Mouse (Mus musculus) limb, embryonic 14.5 days (tissue): ENCODE data around the gene Ddx43. TPM values are rescaled to one million over a fixed set of nuclear protein-coding genes. Genes with fewer than 3 reads are reported as not detected.

ENCODE experiments used
- ATAC-seq: fragments of 200-750 bp; cut with Nextera tagmentation; 2 replicates; pipeline ENCODE4 v1.8.0; 2017; ENCODE audit warnings: low read depth, moderate number of reproducible peaks, moderate TSS enrichment; ENCODE audit not compliant: low FRiP score
- DNase-seq: peaks from one replicate; pipeline ENCODE4 v3.0.0-alpha.2; 2015; ENCODE audit warnings: low spot score
- H3K27ac ChIP-seq: fragments of 300-500 bp; sonication (generic); replicated peaks from 2 replicates; pipeline ENCODE4 v1.5.1; 2014; ENCODE audit warnings: low read depth, mild to moderate bottlenecking, low read length, moderate library complexity, mixed read lengths
- H3K27me3 ChIP-seq: fragments of 300-500 bp; sonication (generic); 2 replicates; pipeline ENCODE4 v1.6.1; 2014; ENCODE audit warnings: low read length, mixed read lengths; ENCODE audit not compliant: control insufficient read depth, insufficient read depth
- H3K36me3 ChIP-seq: fragments of 300-500 bp; sonication (generic); 2 replicates; pipeline ENCODE4 v1.6.1; 2014; ENCODE audit warnings: mild to moderate bottlenecking, low read length, moderate library complexity, mixed read lengths; ENCODE audit not compliant: control insufficient read depth, insufficient read depth
- H3K4me1 ChIP-seq: fragments of 300-500 bp; sonication (generic); 2 replicates; pipeline ENCODE4 v1.6.1; 2014; ENCODE audit warnings: antibody characterized with exemption, low read length, mixed read lengths; ENCODE audit not compliant: control insufficient read depth, insufficient read depth
- H3K4me2 ChIP-seq: fragments of 300-500 bp; sonication (generic); replicated peaks from 2 replicates; pipeline ENCODE4 v1.6.1; 2014; ENCODE audit warnings: low read depth, mild to moderate bottlenecking, low read length, moderate library complexity; ENCODE audit not compliant: severe bottlenecking
- H3K4me3 ChIP-seq: fragments of 300-500 bp; sonication (generic); replicated peaks from 2 replicates; pipeline ENCODE4 v1.5.1; 2014; ENCODE audit warnings: low read length
- H3K9ac ChIP-seq: fragments of 300-500 bp; sonication (generic); 2 replicates; pipeline ENCODE4 v1.6.1; 2014; ENCODE audit warnings: mild to moderate bottlenecking, low read depth, low read length, moderate library complexity; ENCODE audit not compliant: severe bottlenecking
- H3K9me3 ChIP-seq: fragments of 300-500 bp; sonication (generic); 2 replicates; pipeline ENCODE4 v1.6.1; 2016; ENCODE audit warnings: low read length; ENCODE audit not compliant: control insufficient read depth
- POLR2A ChIP-seq: fragments of 200-500 bp; IDR thresholded peaks from 2 replicates; pipeline ENCODE4 v1.8.0; 2012; ENCODE audit warnings: inconsistent platforms, mild to moderate bottlenecking, moderate library complexity, borderline replicate concordance; ENCODE audit not compliant: insufficient read depth, insufficient read length; ENCODE audit errors: extremely low read depth
- WGBS: fragments of 180-500 bp; shearing (Covaris S2); extraction: QIAGEN DNeasy Blood & Tissue Kit; methylation state at CpG from one replicate; pipeline ENCODE4 v1.1.7; 2014; 5-methylcytosine and 5-hydroxymethylcytosine counted together
- polyA plus RNA-seq, 2 experiments: library from polyadenylated mRNA; depleted of rRNA in 1 of 2; stranded (reverse) in 1 of 2; unstranded in 1 of 2; fragments of >200 nt; fragmentation: Nextera tagmentation in 1 of 2; extraction: Ambion mirVana in 1 of 2; gene quantifications; 2 replicates each; pipeline versions ENCODE4 v1.2.1 to v1.2.3; 2012 to 2014

Gene Ddx43
- polyA plus RNA-seq, 2 experiments: 0.26 to 1.0 TPM

DNA sequence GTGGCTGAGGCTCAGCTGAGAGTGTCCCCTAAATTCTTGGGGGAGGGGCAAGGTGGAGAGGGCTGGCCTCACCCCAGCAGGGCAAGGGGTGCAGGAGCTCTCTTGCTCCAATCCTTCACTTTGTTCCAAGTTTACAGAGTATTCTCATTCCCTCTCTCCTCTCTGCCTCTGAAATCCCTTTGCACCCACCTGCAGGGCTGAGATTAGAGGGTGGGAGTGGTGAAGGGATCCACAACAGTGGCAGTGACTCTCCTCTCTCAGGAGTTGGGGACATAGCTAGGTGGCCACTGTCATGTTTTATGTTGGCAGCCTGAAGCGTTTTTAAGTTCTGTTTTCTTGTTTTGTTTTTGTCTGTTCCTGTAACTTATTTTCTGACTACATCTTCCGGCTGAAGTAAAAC lies 34.0 kb downstream of the Ddx43 start:
- no peak overlapping the region for H3K27ac ChIP-seq
- H3K27me3 ChIP-seq: no peaks in the 10 kb centered on the region
- no peak overlapping the region for H3K4me3 ChIP-seq
- H3K36me3 ChIP-seq: no peaks in the 10 kb centered on the region
- H3K9ac ChIP-seq: no peak overlapping the region
- TF ChIP-seq POLR2A: no peak
- WGBS: 59% methylated on average over 2 of the region's 2 CpGs
- no peak for DNase-seq
- no peak overlapping the region for H3K4me2 ChIP-seq
- H3K9me3 ChIP-seq: no peaks in the 10 kb centered on the region
- no peak for ATAC-seq
- no peaks in the 10 kb centered on the region for H3K4me1 ChIP-seq

DNA sequence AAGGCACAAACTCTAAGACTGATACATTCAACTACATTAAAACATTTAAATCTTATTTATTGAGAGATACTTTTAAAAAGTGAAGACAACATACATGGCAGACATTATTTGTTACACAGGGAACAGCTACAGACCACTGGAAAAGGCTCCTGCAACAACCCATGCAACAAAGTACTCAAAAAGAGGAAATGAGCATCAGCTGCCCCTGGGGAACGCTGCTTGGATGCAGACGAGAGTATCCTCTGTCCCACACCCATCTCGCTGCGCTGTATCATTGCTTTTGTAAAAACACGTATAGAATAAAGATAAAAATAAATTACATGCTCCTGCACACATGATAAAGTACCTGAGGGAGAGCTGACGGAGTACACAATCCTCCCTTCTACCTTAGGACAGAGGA lies 34.9 kb downstream of the Ddx43 start:
- Histone ChIP-seq H3K9me3 (no peaks in the 10 kb centered on the region), H3K27me3 (no peaks in the 10 kb centered on the region), H3K9ac (no peak overlapping the region), H3K4me3 (no peak overlapping the region), H3K4me1 (no peaks in the 10 kb centered on the region), H3K27ac (no peak overlapping the region), H3K36me3 (no peaks in the 10 kb centered on the region), H3K4me2 (no peak overlapping the region)
- ATAC-seq (no peak), DNase-seq (no peak)
- TF ChIP-seq POLR2A: no peak
- whole genome bisulfite sequencing: 76% methylated on average over 6 of the region's 6 CpGs

DNA sequence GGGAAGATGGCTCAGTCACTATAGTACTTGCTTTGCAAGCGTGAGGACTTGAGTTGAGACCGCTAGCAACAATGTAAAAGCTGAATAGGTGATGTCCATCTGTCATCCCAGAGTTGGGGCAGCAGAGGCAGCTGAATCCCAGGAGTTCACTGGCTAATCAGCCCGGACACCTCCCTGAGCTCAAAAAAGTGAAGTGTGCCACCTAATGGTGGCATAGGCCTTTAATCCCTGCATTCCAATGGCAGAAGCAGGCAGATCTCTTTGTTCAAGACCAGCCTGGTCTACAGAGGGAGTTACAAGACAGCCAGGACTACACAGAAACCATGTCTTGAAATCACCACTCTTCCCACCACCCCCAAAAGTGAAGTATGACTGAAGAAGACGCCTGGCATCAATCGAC lies 36.9 kb downstream of the Ddx43 start:
- H3K4me3 ChIP-seq: no peak overlapping the region
- WGBS: 87% methylated on average over 5 of the region's 5 CpGs
- no peaks in the 10 kb centered on the region for H3K36me3 ChIP-seq
- H3K9me3 ChIP-seq: no peaks in the 10 kb centered on the region
- no peak overlapping the region for H3K4me2 ChIP-seq
- DNase-seq: no peak
- H3K9ac ChIP-seq: no peak overlapping the region
- ATAC-seq: no peak
- H3K4me1 ChIP-seq: no peaks in the 10 kb centered on the region
- no peaks in the 10 kb centered on the region for H3K27me3 ChIP-seq
- H3K27ac ChIP-seq: no peak overlapping the region
- no peak for TF ChIP-seq POLR2A

DNA sequence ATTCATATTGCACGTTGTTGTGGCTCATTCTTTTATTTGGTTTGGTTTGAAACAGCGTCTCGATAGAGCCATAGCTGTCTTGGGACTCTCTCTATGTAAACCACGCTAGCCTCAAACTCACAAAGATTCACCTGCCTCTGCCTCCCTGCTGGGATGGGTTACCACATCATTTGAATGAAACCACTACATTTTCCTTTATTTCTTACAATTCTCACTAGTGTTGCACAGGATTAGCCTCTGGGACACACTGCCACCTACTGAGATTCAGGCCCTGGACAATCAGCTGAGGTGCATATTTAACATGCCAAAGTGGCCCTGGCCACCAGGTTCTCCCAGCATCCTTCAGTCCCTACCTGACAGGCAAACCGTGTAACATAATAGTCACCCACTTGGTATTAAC lies 43.8 kb downstream of the Ddx43 start:
- 58% methylated on average over 5 of the region's 5 CpGs for WGBS
- peaks cover 9% of the 10 kb centered on the region; the same call in 1 of the 2 replicates for H3K4me1 ChIP-seq
- H3K4me2 ChIP-seq: no peak overlapping the region
- DNase-seq (no peak), ATAC-seq (no peak)
- H3K27me3 ChIP-seq: peaks cover 46% of the 10 kb centered on the region
- H3K9ac ChIP-seq: no peak overlapping the region
- TF ChIP-seq POLR2A: no peak
- no peak overlapping the region for H3K27ac ChIP-seq
- no peaks in the 10 kb centered on the region for H3K36me3 ChIP-seq
- H3K4me3 ChIP-seq: no peak overlapping the region
- no peaks in the 10 kb centered on the region for H3K9me3 ChIP-seq

DNA sequence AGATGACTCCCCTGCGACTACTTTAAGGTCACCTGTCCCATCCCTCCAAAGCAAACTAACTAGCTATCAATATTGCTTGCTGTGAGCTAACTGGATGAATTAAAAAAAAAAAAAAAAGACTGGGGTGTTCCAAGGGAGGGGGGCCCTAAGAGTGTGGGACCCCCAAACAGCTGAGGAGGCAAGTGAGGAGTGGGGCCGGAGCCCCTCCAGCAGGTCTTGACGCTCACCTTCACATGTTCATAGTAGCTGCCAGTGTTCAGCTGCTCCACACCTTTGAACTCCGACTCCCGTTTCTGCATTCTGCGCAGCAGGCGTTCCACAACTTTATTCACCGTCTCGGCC lies 46.6 kb downstream of the Ddx43 start:
- H3K4me2 ChIP-seq: peak overlapping the region; percentile 84
- H3K4me3 ChIP-seq: peak overlapping the region; percentile 56
- peak overlapping the region; percentile 67 for H3K9ac ChIP-seq
- TF ChIP-seq POLR2A: no peak
- peaks cover 55% of the 10 kb centered on the region for H3K27me3 ChIP-seq
- peaks cover 9% of the 10 kb centered on the region; the same call in 1 of the 2 replicates for H3K4me1 ChIP-seq
- WGBS: 3% methylated on average over 9 of the region's 9 CpGs
- H3K27ac ChIP-seq: no peak overlapping the region
- H3K9me3 ChIP-seq: no peaks in the 10 kb centered on the region
- H3K36me3 ChIP-seq: no peaks in the 10 kb centered on the region
- DNase-seq: no peak
- ATAC-seq: no peak

DNA sequence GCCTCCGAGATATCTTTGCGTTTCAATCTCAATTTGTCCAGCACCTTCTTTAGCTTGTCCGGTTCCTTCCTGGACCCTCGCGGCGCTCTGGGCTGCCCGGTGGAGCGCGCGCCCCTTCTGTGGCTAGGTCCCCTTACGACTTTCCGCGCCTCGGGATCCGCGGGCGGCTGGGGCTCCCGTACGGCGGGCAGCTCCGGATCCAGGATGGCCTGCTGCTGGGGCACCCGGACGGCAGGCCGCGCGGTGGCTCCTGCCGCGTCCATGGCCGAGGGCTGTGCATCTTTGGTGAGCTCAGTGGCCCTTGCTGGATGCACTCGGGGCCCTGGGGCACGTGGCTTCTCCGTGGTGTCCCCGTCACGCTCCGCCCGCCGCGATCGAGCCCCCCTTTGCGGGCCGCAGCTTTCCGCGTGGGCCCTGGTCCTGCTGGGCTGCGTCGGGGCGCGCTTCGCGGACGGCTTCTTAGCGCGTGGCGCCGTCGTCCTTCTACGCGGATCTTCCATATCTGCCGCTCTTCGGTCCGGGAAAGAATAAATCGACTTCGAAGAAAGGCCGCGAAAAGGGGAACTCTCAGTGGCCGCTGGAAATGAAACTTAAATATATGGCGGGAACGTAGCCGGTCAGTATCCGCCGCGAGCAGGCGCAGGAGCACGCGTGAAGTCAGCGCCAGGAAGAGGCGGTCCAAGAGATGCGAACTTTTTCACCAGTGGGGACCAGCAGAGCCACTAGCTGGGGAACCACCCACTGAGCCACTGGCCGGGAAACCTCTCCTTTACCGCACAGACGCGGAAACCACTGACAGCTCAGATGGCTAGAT lies 47.2 kb downstream of the Ddx43 start, which contains the start of gene Cgas:
Gene Cgas (minus strand): TSS at position 659 of the 814 bp plus-strand sequence.
- ATAC-seq (peak; percentile 56; the same call in 1 of the 2 replicates), DNase-seq (peak; percentile 67)
- TF ChIP-seq POLR2A: no peak
- Histone ChIP-seq H3K9ac (peak within 1 kb of the TSS; percentile 67), H3K4me3 (peak within 1 kb of the TSS; percentile 56), H3K27me3 (peaks cover 55% of the 10 kb centered on the region), H3K4me2 (peak within 1 kb of the TSS; percentile 84), H3K36me3 (no peaks in the 10 kb centered on the region), H3K27ac (no peak within 1 kb of the TSS), H3K9me3 (no peaks in the 10 kb centered on the region), H3K4me1 (peaks cover 9% of the 10 kb centered on the region; the same call in 1 of the 2 replicates)
- 1% methylated on average over 80 of the region's 81 CpGs for WGBS
